Mouse (Mus musculus) ES-Bruce4 (cell line): ENCODE data around the gene Cnot3.

Experiments
- CTCF ChIP-seq: IDR thresholded peaks from one replicate; pipeline ENCODE4 v1.8.1; 2011; ENCODE audit warnings: low read depth, low read length
- POLR2A ChIP-seq: IDR thresholded peaks from one replicate; pipeline ENCODE4 v1.8.1; 2011; ENCODE audit warnings: low read length; ENCODE audit not compliant: insufficient read depth

GRCm38 (mm10) chr7:3601119-3601518 is 43.9 kb upstream of the Cnot3 start:
- no peak for TF ChIP-seq POLR2A
- no peak for TF ChIP-seq CTCF
